Mouse (Mus musculus): Measurements from ENCODE around the gene Bricd5.

- TF ChIP-seq CTCF (IDR thresholded peaks at IDR 0.05; ENCODE audit: low read depth, low read length) = no peak
- no peak for TF ChIP-seq POLR2AphosphoS5 (IDR thresholded peaks at IDR 0.05; ENCODE audit: insufficient replicate concordance, low read depth, low read length)
- no peak for TF ChIP-seq GATA1 (IDR thresholded peaks at IDR 0.05; ENCODE audit: borderline replicate concordance, low read length)
- no peak for TF ChIP-seq TAL1 (conservative IDR thresholded peaks at IDR 0.05; ENCODE audit: low read depth, low read length)
Observed at GRCm38 (mm10) chr17:24442632-24443155, 31.0 kb upstream of the Bricd5 start, which contains the start of gene Dnase1l2.

Measured in G1E (cell line).